Mouse (Mus musculus) cerebellum, postnatal 10 days (tissue): ENCODE measurements around the gene Bub1.
A peak's percentile ranks its signal among the peaks of the same experiment; 100 is the strongest.

ENCODE experiments used
- DNase-seq, 2 experiments: peaks; one replicate each; pipeline ENCODE4 v3.0.0; 2021; ENCODE audit warnings: mixed read lengths in 2 of 2

The Bub1 gene

GRCm38 (mm10) chr2:127774578-127774941, 57.1 kb downstream of the Bub1 start:
- no peak for DNase-seq

DNA sequence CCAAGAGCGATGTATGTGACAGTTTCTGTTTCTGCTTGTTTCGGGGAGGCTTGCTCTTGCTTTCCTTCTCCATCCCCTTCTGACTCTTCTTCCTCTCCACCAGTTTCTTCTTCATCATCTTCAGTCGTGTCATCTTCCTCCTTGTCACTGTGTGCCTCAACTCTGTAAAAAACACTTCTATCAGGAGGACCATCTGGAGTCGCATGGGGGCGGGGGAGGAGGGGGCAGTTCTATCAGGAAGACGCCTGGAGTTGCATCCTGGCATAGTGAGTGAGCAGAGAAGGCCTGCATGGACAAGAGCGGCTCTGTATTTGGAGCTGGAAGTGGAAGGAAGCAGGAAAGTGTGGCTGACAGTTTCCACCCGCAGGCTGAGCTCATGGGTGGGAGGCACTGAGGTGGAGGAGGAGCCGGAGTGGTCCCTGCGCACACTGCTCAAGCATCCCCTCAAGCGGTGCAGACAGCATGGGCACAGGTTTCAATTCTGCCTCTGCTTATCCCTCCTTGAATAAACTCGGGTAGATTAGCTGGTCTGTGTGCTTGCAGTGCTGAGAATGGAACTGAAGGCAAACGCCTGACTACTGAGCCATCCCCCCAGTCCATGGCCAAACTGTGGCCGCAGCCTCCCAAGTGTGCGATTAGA, 57.6 kb downstream of the Bub1 start:
- no peak for DNase-seq

GRCm38 (mm10) chr2:127761587-127761986, 70.1 kb downstream of the Bub1 start:
- DNase-seq = no peak

DNA sequence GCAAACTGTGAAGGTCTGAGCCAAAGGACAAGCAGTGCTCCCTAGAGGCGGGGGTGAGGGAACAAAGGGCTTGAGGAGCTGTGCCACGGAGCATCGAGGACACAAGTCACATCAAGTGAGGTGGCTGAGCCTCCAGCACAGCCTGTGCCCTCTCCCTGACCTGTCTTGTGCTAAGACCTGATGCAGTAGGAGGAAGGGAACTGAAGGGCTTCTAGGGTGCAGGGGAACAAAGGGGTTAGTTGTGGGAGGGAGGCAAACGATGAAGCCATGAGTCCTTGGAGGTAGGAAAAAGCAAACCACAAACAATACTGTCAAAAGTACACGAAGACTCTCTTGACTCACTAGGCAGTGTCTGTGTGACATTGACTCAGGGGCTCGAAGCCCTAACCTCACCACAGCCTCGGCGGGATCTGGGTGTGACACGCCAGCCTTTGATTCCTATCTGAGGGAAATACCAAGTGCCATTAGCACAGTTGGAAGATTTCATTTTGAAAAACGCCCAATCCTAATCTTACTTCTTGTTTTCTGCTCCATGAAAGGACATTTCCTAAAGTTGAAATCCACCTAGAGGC, 71.2 kb downstream of the Bub1 start:
- no peak for DNase-seq

GRCm38 (mm10) chr2:127760014-127760413, 71.7 kb downstream of the Bub1 start:
- DNase-seq = no peak

DNA sequence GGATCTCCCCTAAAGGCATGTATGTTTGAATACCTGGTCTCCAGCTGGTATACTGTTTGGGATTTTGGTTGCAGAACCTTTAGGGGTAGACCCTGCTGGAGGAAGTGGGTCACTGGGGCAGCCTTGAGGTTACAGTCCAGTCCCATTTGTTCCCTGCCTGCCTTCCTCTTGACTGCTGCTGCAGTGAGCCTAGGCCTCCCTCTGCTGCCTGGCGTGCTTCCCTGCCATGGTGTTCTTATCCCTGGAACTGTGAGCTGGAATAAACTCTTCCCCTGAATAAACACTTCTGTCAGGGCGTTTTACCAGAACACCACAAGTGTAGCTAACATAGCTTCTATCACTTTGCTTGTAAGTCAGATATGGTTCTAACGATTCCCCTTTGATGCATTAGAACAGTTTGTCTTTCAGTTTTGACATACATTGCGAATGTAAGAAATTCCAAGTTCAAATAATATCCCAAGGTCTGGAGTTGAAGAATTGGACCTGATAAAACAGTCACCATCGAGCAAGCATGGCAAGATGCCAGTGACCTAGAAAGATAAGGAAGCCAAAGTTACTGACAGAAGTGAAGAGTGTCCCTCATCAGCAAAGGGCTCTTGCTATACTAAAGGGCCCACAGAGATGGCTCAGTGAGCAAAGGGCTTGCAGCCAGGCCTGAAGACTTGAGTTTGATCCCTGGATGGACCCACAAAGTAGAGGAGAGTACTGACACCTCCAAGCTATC, 72.3 kb downstream of the Bub1 start:
- peak; percentile 42 to 46 for DNase-seq

GRCm38 (mm10) chr2:127757171-127757570, 74.5 kb downstream of the Bub1 start:
- DNase-seq = peak; percentile 87 to 92

DNA sequence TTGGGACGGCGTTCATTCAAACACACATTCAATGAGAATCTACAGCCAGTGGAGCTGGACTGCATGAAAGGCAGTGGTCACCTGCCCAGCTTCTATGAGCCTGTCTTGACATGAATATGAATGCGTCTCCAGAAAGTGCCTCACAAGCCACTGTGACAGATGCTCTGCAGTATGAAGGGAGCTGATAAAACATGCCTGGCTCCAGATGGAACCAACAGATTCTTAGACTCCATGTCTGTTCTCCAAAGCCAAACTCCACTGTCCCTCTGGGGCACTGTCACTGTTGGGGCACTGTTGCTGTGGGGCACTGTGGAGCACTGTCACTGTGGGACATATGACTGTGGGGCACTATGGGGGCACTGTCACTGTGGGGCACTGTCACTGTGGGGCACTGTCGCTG, 77.6 kb downstream of the Bub1 start:
- DNase-seq = peak in 1 of 2 experiments; percentile 32

DNA sequence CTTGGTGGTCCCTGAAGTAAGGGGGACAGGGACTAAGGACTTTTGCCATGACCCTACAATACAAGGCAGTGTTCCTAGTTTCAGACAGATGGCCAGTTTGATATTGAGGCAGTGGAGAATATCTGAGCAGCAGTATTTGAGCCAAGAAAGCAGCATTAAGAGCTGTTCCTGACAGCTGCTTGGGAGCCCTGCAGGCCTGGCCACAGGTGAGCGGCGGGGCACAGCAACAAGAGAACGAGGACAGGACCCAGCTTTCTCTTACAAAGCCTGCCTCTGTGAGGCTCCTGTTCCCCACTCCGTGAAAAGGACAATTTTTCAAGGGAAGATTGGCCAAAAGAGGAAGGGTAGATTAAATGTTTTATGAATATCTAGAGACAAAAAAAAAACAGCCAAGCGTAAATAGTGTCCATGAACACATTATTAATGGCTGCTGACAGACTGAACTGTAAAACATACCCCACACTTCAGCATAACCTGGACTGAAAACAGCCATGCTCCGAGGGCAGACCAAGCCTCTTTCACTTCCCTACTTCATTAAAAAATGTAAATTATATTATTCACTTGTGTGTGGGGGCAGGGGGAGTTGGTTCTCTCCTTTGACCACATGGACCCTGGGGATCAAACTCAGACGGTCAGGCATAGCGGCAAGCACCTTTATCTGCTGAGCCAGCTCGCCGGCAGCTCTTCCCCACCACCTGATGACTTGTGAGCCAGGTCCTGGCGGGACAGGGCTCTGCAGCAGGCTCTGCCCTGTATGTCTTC, 79.6 kb downstream of the Bub1 start:
- DNase-seq = peak; percentile 60 to 64
